Mouse (Mus musculus): ENCODE measurements around the gene Mgl2.

DNA sequence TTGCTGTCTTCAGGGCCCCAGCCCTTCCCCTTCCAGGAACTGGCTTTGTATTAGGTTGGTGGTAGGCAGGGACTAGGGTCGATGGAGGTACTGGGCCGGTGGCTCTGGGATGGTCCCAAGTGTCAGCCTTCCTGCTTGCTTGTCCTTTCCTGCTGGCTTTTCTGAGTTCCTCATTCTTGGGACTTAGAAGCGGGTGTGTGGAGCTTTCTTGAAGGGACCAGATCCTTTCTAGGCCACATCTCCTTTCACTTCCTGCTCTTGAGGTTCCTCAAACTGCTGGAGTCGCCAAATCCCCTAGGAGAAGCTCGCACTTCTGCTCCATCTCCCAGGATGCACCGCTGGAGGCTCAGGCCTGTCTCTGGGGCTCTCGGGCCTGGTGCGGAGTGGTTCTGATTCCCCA lies 45.6 kb upstream of the Mgl2 start:
- TF ChIP-seq ZC3H11A (IDR thresholded peaks at IDR 0.05; ENCODE audit: borderline replicate concordance, low read depth, low read length): no peak
- TF ChIP-seq ZNF384 (IDR thresholded peaks at IDR 0.05; ENCODE audit: low read depth, low read length): no peak
- no peak for TF ChIP-seq HCFC1 (IDR thresholded peaks at IDR 0.05; ENCODE audit: borderline replicate concordance, insufficient read depth, low read length)
